Mouse (Mus musculus) forebrain, embryonic 12.5 days (tissue): ENCODE results near the gene Cort. TPM values are rescaled to one million over a fixed set of nuclear protein-coding genes. Genes with fewer than 3 reads are reported as not detected.

Experiments used
- ATAC-seq: fragments of 200-750 bp; cut with Nextera tagmentation; 2 replicates; pipeline ENCODE4 v1.8.0; 2017; ENCODE audit warnings: moderate TSS enrichment; ENCODE audit not compliant: low FRiP score
- H3K27ac ChIP-seq: fragments of 300-500 bp; sonication (generic); 2 replicates; pipeline ENCODE4 v1.5.1; 2016; ENCODE audit warnings: mild to moderate bottlenecking
- H3K27me3 ChIP-seq: fragments of 300-500 bp; sonication (generic); 2 replicates; pipeline ENCODE4 v1.6.1; 2016; ENCODE audit warnings: mild to moderate bottlenecking
- H3K36me3 ChIP-seq: fragments of 300-500 bp; sonication (generic); replicated peaks from 2 replicates; pipeline ENCODE4 v1.6.1; 2016; ENCODE audit warnings: mild to moderate bottlenecking
- H3K4me1 ChIP-seq: fragments of 300-500 bp; sonication (generic); 2 replicates; pipeline ENCODE4 v1.6.1; 2016
- H3K4me2 ChIP-seq: fragments of 300-500 bp; sonication (generic); 2 replicates; pipeline ENCODE4 v1.6.1; 2016; ENCODE audit warnings: mild to moderate bottlenecking, moderate library complexity
- H3K4me3 ChIP-seq: fragments of 300-500 bp; sonication (generic); replicated peaks from 2 replicates; pipeline ENCODE4 v1.5.1; 2016; ENCODE audit warnings: mild to moderate bottlenecking
- H3K9ac ChIP-seq: fragments of 300-500 bp; sonication (generic); 2 replicates; pipeline ENCODE4 v1.6.1; 2016; ENCODE audit warnings: mild to moderate bottlenecking
- H3K9me3 ChIP-seq: fragments of 300-500 bp; sonication (generic); 2 replicates; pipeline ENCODE4 v1.6.1; 2016
- WGBS: fragments of 180-500 bp; shearing (Covaris S2); methylation state at CpG from one replicate; pipeline ENCODE4 v1.1.7; 2016; 5-methylcytosine and 5-hydroxymethylcytosine counted together
- polyA plus RNA-seq: library from polyadenylated mRNA; unstranded; fragments of >200 nt; fragmentation: Nextera tagmentation; extraction: Ambion mirVana; gene quantifications from 2 replicates; pipeline ENCODE4 v1.2.1, GENCODE M21; 2016

Cort gene
- polyA plus RNA-seq, 1 experiment from 2014 or later: 0.60 TPM

GRCm38 (mm10) chr4:149079629-149080028 lies 46.9 kb downstream of the Cort start:
- Histone ChIP-seq H3K4me2 (no peak overlapping the region), H3K9ac (no peak overlapping the region), H3K9me3 (no peaks in the 10 kb centered on the region), H3K4me3 (no peak overlapping the region), H3K36me3 (peaks cover 11% of the 10 kb centered on the region), H3K27ac (no peak overlapping the region), H3K4me1 (peaks cover 27% of the 10 kb centered on the region), H3K27me3 (no peaks in the 10 kb centered on the region)
- ATAC-seq: no peak
- WGBS: 90% methylated on average over 6 of the region's 6 CpGs

GRCm38 (mm10) chr4:149078261-149078660 lies 48.3 kb downstream of the Cort start:
- peaks cover 13% of the 10 kb centered on the region for H3K36me3 ChIP-seq
- H3K4me1 ChIP-seq: peaks cover 24% of the 10 kb centered on the region
- no peaks in the 10 kb centered on the region for H3K9me3 ChIP-seq
- WGBS: 73% methylated on average over 4 of the region's 4 CpGs
- H3K27ac ChIP-seq: no peak overlapping the region
- ATAC-seq: no peak
- no peak overlapping the region for H3K4me3 ChIP-seq
- H3K4me2 ChIP-seq: no peak overlapping the region
- H3K9ac ChIP-seq: no peak overlapping the region
- H3K27me3 ChIP-seq: no peaks in the 10 kb centered on the region

DNA sequence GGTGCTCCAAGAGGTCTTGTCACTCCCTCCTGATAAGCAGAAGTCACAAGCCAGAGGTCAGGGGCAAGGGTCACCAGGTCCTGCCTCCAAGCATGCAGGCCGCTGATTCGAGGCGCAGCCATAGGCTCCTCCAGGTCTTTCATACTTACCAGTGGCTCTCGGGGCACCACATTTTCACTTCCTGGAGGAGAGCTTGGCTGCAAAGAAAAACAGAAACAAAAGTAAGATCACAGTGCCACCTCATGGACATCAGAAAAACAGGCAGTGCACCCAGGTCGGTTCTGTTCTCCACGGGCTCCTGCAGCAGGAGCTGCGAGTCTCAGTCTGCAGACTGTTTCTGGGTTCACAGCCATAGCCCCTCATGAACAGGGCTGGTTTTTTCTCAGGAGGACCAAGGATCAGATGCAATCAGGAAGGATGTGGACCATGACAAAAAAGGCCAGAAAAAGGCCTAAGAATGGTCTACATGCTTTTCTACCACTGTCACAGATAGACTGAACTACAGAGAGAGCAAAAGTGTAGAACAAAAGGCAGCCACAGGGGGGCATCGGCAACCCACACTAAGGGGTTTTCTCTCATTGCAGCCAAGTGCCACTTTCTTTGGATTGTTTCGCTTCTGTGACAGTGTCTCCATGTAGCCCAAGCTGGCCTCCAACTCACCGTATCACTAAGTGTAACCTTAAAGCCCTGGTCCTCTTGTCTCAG lies 50.5 kb downstream of the Cort start:
- ATAC-seq: peak; percentile 49
- H3K36me3 ChIP-seq: peaks cover 24% of the 10 kb centered on the region
- WGBS: 23% methylated on average over 10 of the region's 10 CpGs
- no peak overlapping the region for H3K4me2 ChIP-seq
- H3K27ac ChIP-seq: peak overlapping the region; percentile 36; the same call in 1 of the 2 replicates
- H3K4me1 ChIP-seq: peaks cover 16% of the 10 kb centered on the region
- no peaks in the 10 kb centered on the region for H3K27me3 ChIP-seq
- peak overlapping the region; percentile 17; the same call in 1 of the 2 replicates for H3K9ac ChIP-seq
- H3K4me3 ChIP-seq: no peak overlapping the region
- no peaks in the 10 kb centered on the region for H3K9me3 ChIP-seq

DNA sequence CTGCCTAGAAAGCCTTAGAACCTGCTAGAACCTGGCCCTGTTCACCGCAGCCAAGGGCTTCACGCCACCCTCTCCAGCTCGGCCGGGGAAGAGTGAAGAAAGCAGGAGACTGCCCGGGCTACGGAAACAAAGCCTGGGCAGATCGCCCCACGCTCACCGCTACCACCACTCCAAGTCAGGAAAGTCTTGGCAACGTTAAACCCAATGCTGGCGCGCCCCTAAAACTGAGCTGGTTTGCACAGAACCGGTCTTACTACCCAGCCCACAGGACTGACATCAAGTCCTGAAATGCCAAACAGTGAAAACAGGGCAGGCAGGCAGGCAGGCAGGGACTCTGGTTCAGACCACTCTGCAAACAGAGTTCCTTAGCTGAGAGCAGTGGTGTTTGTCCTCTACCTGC lies 51.5 kb downstream of the Cort start:
- Histone ChIP-seq H3K4me3 (no peak overlapping the region), H3K36me3 (peaks cover 24% of the 10 kb centered on the region), H3K4me2 (no peak overlapping the region), H3K27ac (no peak overlapping the region), H3K27me3 (no peaks in the 10 kb centered on the region), H3K9ac (no peak overlapping the region), H3K9me3 (no peaks in the 10 kb centered on the region), H3K4me1 (peaks cover 22% of the 10 kb centered on the region)
- 96% methylated on average over 13 of the region's 13 CpGs for WGBS
- ATAC-seq: no peak

Other genes starting within 250 kb of the Cort start
- 46.3 and 49.2 TPM in 2 replicates for gene Pex14, start 26.9 kb downstream of the Cort start, polyA plus RNA-seq
- 24.2 and 26.4 TPM in 2 replicates for gene Dffa, start 22.6 kb downstream of the Cort start, polyA plus RNA-seq
- gene Cenps, start 10.9 kb upstream of the Cort start, polyA plus RNA-seq: 49.7 and 51.1 TPM in 2 replicates
- gene Pgd, start 40.0 kb upstream of the Cort start, polyA plus RNA-seq: 110 and 118 TPM in 2 replicates
- 123 and 124 TPM in 2 replicates for gene Kif1b, start 180.9 kb upstream of the Cort start, polyA plus RNA-seq